Mouse (Mus musculus) B cell, adult (primary cell): Measurements from ENCODE around the gene Sun1. TPM values are rescaled to one million over a fixed set of nuclear protein-coding genes. Genes with fewer than 3 reads are reported as not detected.

ENCODE experiments used
- total RNA-seq: library from RNA; stranded (reverse); gene quantifications from 4 replicates; pipeline ENCODE4 v1.2.4, GENCODE M21; 2023; ENCODE audit not compliant: inconsistent age

Sun1 gene
- 54.6 to 59.6 TPM (median 57.4 TPM) in 4 replicates for total RNA-seq

GRCm38 (mm10) chr5:139199995-139200769, at the start of gene Sun1:
Gene Sun1, plus strand, starts transcription at chr5:139200637.

DNA sequence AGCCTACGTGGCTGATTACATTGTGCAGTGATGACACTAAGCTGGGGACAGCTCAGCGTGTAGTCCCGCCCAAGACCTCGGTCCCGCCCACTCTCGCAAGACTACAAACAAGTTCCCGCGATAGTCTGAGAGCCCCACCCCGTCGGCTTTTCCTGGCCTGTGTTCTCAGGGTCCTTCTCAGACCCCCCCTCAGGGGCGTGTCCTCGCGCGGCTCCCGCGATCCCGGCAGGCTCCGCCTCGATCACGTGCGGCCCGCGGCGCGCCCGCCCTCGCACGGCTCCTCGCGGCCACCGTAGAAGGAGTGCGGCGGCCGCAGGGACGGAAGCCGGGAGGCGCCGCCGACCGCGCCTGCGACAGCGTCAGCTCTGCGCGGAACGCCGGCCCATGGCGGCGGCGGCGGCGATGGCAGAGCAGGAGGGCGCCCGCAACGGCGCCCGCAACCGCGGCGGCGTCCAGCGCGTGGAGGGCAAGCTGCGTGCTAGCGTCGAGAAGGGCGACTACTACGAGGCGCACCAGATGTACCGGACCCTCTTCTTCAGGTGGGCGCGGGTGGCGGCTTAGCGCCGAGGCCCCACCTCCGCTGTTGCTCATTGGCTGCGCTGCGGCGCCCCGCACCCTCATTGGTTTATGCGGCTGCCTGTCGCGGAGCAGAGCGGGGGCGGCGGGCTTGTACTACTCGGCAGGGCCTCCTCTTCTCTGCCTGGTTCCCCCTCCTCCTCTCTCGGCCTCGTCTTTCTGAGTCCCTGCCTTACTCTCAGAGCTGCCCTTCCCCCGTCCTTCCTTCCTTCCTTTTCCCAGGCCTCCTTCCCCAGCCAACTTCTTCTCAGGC, 51.9 kb downstream of the Sun1 start, which contains the start of gene Get4:
Gene Get4, plus strand, starts transcription at position 244 of the 829 bp plus-strand sequence.

Other genes starting within 250 kb of the Sun1 start
- gene Pdgfa, start 203.3 kb upstream of the Sun1 start, total RNA-seq = not detected in 4 replicates
- 0.22 to 0.87 TPM (median 0.48 TPM) in 3 of 4 replicates, not detected in the other for gene Prkar1b, start 50.6 kb upstream of the Sun1 start, total RNA-seq
- gene Dnaaf5, start 50.4 kb upstream of the Sun1 start, total RNA-seq = 12.4 to 16.3 TPM (median 12.8 TPM) in 4 replicates
- 32.3 to 44.8 TPM (median 40.2 TPM) in 4 replicates for gene Get4, start 51.7 kb downstream of the Sun1 start, total RNA-seq
- gene Adap1, start 125.0 kb downstream of the Sun1 start, total RNA-seq = 24.3 to 28.1 TPM (median 26.1 TPM) in 4 replicates
- gene Cox19, start 150.8 kb downstream of the Sun1 start, total RNA-seq = 21.7 to 27.7 TPM (median 24.6 TPM) in 4 replicates
- gene Cyp2w1, start 152.0 kb downstream of the Sun1 start, total RNA-seq = not detected in 4 replicates
- gene Gpr146, start 177.1 kb downstream of the Sun1 start, total RNA-seq = 11.2 to 13.6 TPM (median 13.3 TPM) in 4 replicates
- 0.32 to 0.69 TPM (median 0.37 TPM) in 4 replicates for gene C130050O18Rik, start 204.6 kb downstream of the Sun1 start, total RNA-seq
- not detected in 4 replicates for gene Gper1, start 222.5 kb downstream of the Sun1 start, total RNA-seq